Mouse (Mus musculus): ENCODE results near the gene Plxna1.

DNA sequence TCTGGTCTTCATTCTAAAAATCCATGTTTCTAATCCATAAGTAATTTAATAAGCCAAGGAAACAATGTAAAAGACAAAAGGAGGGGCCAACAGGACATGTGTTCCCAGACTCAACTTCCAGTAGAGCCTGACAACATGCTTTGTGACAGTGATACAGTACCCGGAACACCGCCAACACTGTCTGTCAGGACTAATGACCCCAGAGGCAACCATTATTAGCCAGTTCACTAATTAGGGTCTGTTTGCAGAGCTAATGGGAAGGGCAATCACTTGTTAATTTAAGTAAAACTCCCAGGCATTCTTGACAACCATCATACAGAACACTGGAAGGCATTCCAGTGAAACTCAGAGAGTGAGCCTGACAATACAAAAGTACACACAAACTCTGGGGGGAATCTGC, 40.0 kb upstream of the Plxna1 start:
- no peak for TF ChIP-seq CTCF (IDR thresholded peaks at IDR 0.05; ENCODE audit: extremely low read depth, insufficient read depth, low read length)
- no peak for TF ChIP-seq POLR2A (IDR thresholded peaks at IDR 0.05; ENCODE audit: extremely low read depth, insufficient read depth, low read length)
